Mouse (Mus musculus): ENCODE measurements at regions not wholly inside any gene's neighbourhood (a gene's known extent, or its start where the extent isn't known, plus 50 kb on each side); places are given as distances from the start of the nearest gene placed in this dataset.

DNA sequence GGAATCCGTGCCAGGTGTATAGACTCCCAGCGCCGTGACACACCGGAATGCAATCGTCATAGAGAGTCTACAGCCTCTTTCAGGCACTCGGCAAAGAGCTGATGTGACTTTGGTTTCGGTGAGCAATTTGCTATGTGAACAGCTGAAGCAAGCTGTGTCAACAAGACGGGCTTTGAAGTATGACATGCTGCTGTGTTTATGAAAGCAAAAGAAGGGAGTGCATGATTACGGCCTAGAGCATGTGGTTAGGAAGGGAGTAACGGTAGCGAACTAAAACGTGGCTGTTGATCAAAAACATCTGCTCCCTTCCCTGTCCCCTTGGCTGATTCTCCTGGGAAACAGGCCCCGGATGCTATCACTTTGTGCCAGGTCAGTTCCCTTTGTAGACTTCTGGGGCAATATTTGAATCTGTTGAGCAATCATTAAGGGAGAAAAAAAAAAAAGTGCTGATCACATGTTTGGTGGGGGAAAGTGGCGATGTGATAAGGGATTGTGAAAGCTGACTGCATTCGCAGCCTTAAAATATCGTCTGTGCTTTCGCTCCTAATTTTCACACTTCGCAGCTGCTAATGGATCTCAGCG, 764.3 kb downstream of the Robo2 start:
- TF ChIP-seq CTCF (IDR thresholded peaks at IDR 0.05; ENCODE audit: low read depth, low read length) (no peak), POLR2AphosphoS5 (IDR thresholded peaks at IDR 0.05; ENCODE audit: insufficient replicate concordance, low read depth, low read length) (no peak), GATA2 (IDR thresholded peaks at IDR 0.05; ENCODE audit: borderline replicate concordance, low read depth, low read length) (no peak), TAL1 (conservative IDR thresholded peaks at IDR 0.05; ENCODE audit: low read depth, low read length) (no peak), GATA1 (IDR thresholded peaks at IDR 0.05; ENCODE audit: borderline replicate concordance, low read length) (no peak)

All from G1E (cell line).